Mouse (Mus musculus): Measurements from ENCODE around the gene Tnni3. TPM values are rescaled to one million over a fixed set of nuclear protein-coding genes. Genes with fewer than 3 reads are reported as not detected.
A peak's percentile ranks its signal among the peaks of the same experiment; 100 is the strongest.

Tnni3 gene
- polyA plus RNA-seq, 1 experiment: 13.3 TPM

GRCm38 (mm10) chr7:4521231-4522003, 2.6 kb downstream of the Tnni3 start:
- H3ac ChIP-seq (ENCODE audit: control insufficient read depth, insufficient read length): no peak overlapping the region
- no peaks in the 10 kb centered on the region for H3K79me2 ChIP-seq (ENCODE audit: control insufficient read depth, insufficient read depth)
- TF ChIP-seq USF1 (IDR thresholded peaks at IDR 0.05; ENCODE audit: low read depth) (no peak), E2F4 (IDR thresholded peaks at IDR 0.05; ENCODE audit: insufficient read depth) (no peak), MYOG (IDR thresholded peaks at IDR 0.05; ENCODE audit: control insufficient read depth in 1 of 3, insufficient read depth in 1 of 3, insufficient read length in 2 of 3, low read depth in 2 of 3) (no peak), TCF3 (IDR thresholded peaks at IDR 0.05; ENCODE audit: insufficient read length, low read depth) (no peak), POLR2AphosphoS2 (IDR thresholded peaks at IDR 0.05; ENCODE audit: insufficient read length, low read depth) (no peak), POLR2A (IDR thresholded peaks at IDR 0.05; ENCODE audit: insufficient read length, low read depth) (no peak), TCF12 (IDR thresholded peaks at IDR 0.05; ENCODE audit: insufficient read depth, poor library complexity, severe bottlenecking) (no peak), CEBPB (IDR thresholded peaks at IDR 0.05; ENCODE audit: insufficient read depth, poor library complexity, severe bottlenecking) (no peak), MAX (IDR thresholded peaks at IDR 0.05; ENCODE audit: low read depth) (no peak), REST (IDR thresholded peaks at IDR 0.05; ENCODE audit: insufficient read depth, insufficient read length) (no peak), MYOD1 (IDR thresholded peaks at IDR 0.05; ENCODE audit: control insufficient read depth in 1 of 3, insufficient read length in 2 of 3, low read depth in 2 of 3) (no peak), SRF (IDR thresholded peaks at IDR 0.05; ENCODE audit: control insufficient read depth, insufficient read length, low read depth) (no peak)
- H3K4me2 ChIP-seq (ENCODE audit: low read depth): no peak overlapping the region
- no peak overlapping the region for H3K4me3 ChIP-seq
- no peaks in the 10 kb centered on the region for H3K27me3 ChIP-seq (ENCODE audit: control insufficient read depth, insufficient read depth, insufficient read length)
- no peaks in the 10 kb centered on the region for H3K36me3 ChIP-seq (ENCODE audit: control insufficient read depth, insufficient read depth)

- Histone ChIP-seq H3ac (ENCODE audit: control insufficient read depth, insufficient read length) (no peak overlapping the region), H3K4me2 (ENCODE audit: low read depth) (no peak overlapping the region), H3K36me3 (ENCODE audit: control insufficient read depth, insufficient read depth) (no peaks in the 10 kb centered on the region), H3K79me2 (ENCODE audit: control insufficient read depth, insufficient read depth) (no peaks in the 10 kb centered on the region), H3K4me3 (no peak overlapping the region), H3K27me3 (ENCODE audit: control insufficient read depth, insufficient read depth, insufficient read length) (no peaks in the 10 kb centered on the region)
- TF ChIP-seq E2F4 (IDR thresholded peaks at IDR 0.05; ENCODE audit: insufficient read depth): no peak
- no peak for TF ChIP-seq CEBPB (IDR thresholded peaks at IDR 0.05; ENCODE audit: insufficient read depth, poor library complexity, severe bottlenecking)
- no peak for TF ChIP-seq MAX (IDR thresholded peaks at IDR 0.05; ENCODE audit: low read depth)
- no peak for TF ChIP-seq MYOG (IDR thresholded peaks at IDR 0.05; ENCODE audit: control insufficient read depth in 1 of 3, insufficient read depth in 1 of 3, insufficient read length in 2 of 3, low read depth in 2 of 3)
Observed at GRCm38 (mm10) chr7:4518487-4518886, 5.5 kb downstream of the Tnni3 start.

- Histone ChIP-seq H3K4me2 (ENCODE audit: low read depth) (peak within 1 kb of the TSS; percentile 66), H3K27me3 (ENCODE audit: control insufficient read depth, insufficient read depth, insufficient read length) (no peaks in the 10 kb centered on the region), H3K79me2 (ENCODE audit: control insufficient read depth, insufficient read depth) (no peaks in the 10 kb centered on the region), H3ac (ENCODE audit: control insufficient read depth, insufficient read length) (no peak within 1 kb of the TSS), H3K36me3 (ENCODE audit: control insufficient read depth, insufficient read depth) (peaks cover 3% of the 10 kb centered on the region), H3K4me3 (peak within 1 kb of the TSS; percentile 36)
- peak; percentile 72 for TF ChIP-seq TCF3 (IDR thresholded peaks at IDR 0.05; ENCODE audit: insufficient read length, low read depth)
- TF ChIP-seq CEBPB (IDR thresholded peaks at IDR 0.05; ENCODE audit: insufficient read depth, poor library complexity, severe bottlenecking): no peak
- TF ChIP-seq MYOG (IDR thresholded peaks at IDR 0.05; ENCODE audit: control insufficient read depth in 1 of 3, insufficient read depth in 1 of 3, insufficient read length in 2 of 3, low read depth in 2 of 3): peak; percentile 65 to 95 (median 77)
- no peak for TF ChIP-seq SRF (IDR thresholded peaks at IDR 0.05; ENCODE audit: control insufficient read depth, insufficient read length, low read depth)
- TF ChIP-seq USF1 (IDR thresholded peaks at IDR 0.05; ENCODE audit: low read depth): no peak
- TF ChIP-seq POLR2A (IDR thresholded peaks at IDR 0.05; ENCODE audit: insufficient read length, low read depth): no peak
- no peak for TF ChIP-seq E2F4 (IDR thresholded peaks at IDR 0.05; ENCODE audit: insufficient read depth)
- TF ChIP-seq TCF12 (IDR thresholded peaks at IDR 0.05; ENCODE audit: insufficient read depth, poor library complexity, severe bottlenecking): peak; percentile 92
- TF ChIP-seq MYOD1 (IDR thresholded peaks at IDR 0.05; ENCODE audit: control insufficient read depth in 1 of 3, insufficient read length in 2 of 3, low read depth in 2 of 3): peak; percentile 96 to 99 (median 97)
- no peak for TF ChIP-seq POLR2AphosphoS2 (IDR thresholded peaks at IDR 0.05; ENCODE audit: insufficient read length, low read depth)
- no peak for TF ChIP-seq MAX (IDR thresholded peaks at IDR 0.05; ENCODE audit: low read depth)
- no peak for TF ChIP-seq REST (IDR thresholded peaks at IDR 0.05; ENCODE audit: insufficient read depth, insufficient read length)
Observed at GRCm38 (mm10) chr7:4516332-4517050, 7.5 kb downstream of the Tnni3 start, which contains the start of gene Tnnt1. Gene Tnnt1 (minus strand): TSS chr7:4516382.

GRCm38 (mm10) chr7:4515853-4516252, 8.2 kb downstream of the Tnni3 start:
- no peak overlapping the region for H3ac ChIP-seq (ENCODE audit: control insufficient read depth, insufficient read length)
- peak; percentile 69 for TF ChIP-seq POLR2AphosphoS2 (IDR thresholded peaks at IDR 0.05; ENCODE audit: insufficient read length, low read depth)
- no peak for TF ChIP-seq USF1 (IDR thresholded peaks at IDR 0.05; ENCODE audit: low read depth)
- peak in 2 of 3 experiments; percentile 35 to 43 for TF ChIP-seq MYOG (IDR thresholded peaks at IDR 0.05; ENCODE audit: control insufficient read depth in 1 of 3, insufficient read depth in 1 of 3, insufficient read length in 2 of 3, low read depth in 2 of 3)
- TF ChIP-seq SRF (IDR thresholded peaks at IDR 0.05; ENCODE audit: control insufficient read depth, insufficient read length, low read depth): no peak
- TF ChIP-seq MAX (IDR thresholded peaks at IDR 0.05; ENCODE audit: low read depth): no peak
- TF ChIP-seq POLR2A (IDR thresholded peaks at IDR 0.05; ENCODE audit: insufficient read length, low read depth): peak; percentile 69
- TF ChIP-seq TCF3 (IDR thresholded peaks at IDR 0.05; ENCODE audit: insufficient read length, low read depth): no peak
- peak in 2 of 3 experiments; percentile 53 to 56 for TF ChIP-seq MYOD1 (IDR thresholded peaks at IDR 0.05; ENCODE audit: control insufficient read depth in 1 of 3, insufficient read length in 2 of 3, low read depth in 2 of 3)
- TF ChIP-seq E2F4 (IDR thresholded peaks at IDR 0.05; ENCODE audit: insufficient read depth): no peak
- peak overlapping the region; percentile 63 for H3K4me2 ChIP-seq (ENCODE audit: low read depth)
- H3K27me3 ChIP-seq (ENCODE audit: control insufficient read depth, insufficient read depth, insufficient read length): no peaks in the 10 kb centered on the region
- no peaks in the 10 kb centered on the region for H3K79me2 ChIP-seq (ENCODE audit: control insufficient read depth, insufficient read depth)
- H3K36me3 ChIP-seq (ENCODE audit: control insufficient read depth, insufficient read depth): peaks cover 3% of the 10 kb centered on the region
- H3K4me3 ChIP-seq: peak overlapping the region; percentile 36

Data from myocyte (in vitro differentiated cells).